Mouse (Mus musculus): ENCODE data around the gene Pon3. TPM values are rescaled to one million over a fixed set of nuclear protein-coding genes. Genes with fewer than 3 reads are reported as not detected.

The Pon3 gene
- 43.3 and 44.4 TPM in 2 replicates for polyA plus RNA-seq (2015; fragmentation: Nextera tagmentation; extraction: Ambion mirVana)

GRCm38 (mm10) chr6:5255722-5256451 lies at the start of gene Pon3:
Gene Pon3 (minus strand): TSS chr6:5256286.
- Histone ChIP-seq H3K36me3 (replicated peaks; ENCODE audit: insufficient read depth, low read length) (no peaks in the 10 kb centered on the region), H3K4me3 (ENCODE audit: low read depth, low read length) (peak within 1 kb of the TSS; percentile 67), H3K27me3 (ENCODE audit: insufficient read depth, low read length) (no peaks in the 10 kb centered on the region), H3K9me3 (ENCODE audit: low read length) (no peaks in the 10 kb centered on the region), H3K4me2 (ENCODE audit: low read depth, low read length) (peak within 1 kb of the TSS; percentile 87), H3K4me1 (ENCODE audit: insufficient read depth) (peaks cover 11% of the 10 kb centered on the region), H3K9ac (replicated peaks) (peak within 1 kb of the TSS; percentile 75), H3K27ac (ENCODE audit: low read depth) (peak within 1 kb of the TSS; percentile 67)
- peak; percentile 26; the same call in 1 of the 2 replicates for TF ChIP-seq CTCF (IDR thresholded peaks at IDR 0.05; ENCODE audit: low read depth)
- no peak for TF ChIP-seq EP300 (IDR thresholded peaks at IDR 0.05; ENCODE audit: low read depth)
- WGBS (ENCODE audit: insufficient replicate concordance), result 2% methylated on average over 16 of the region's 16 CpGs
- DNase-seq (peak; percentile 72), ATAC-seq (peak; percentile 96)

GRCm38 (mm10) chr6:5304956-5305355 lies 48.9 kb upstream of the Pon3 start:
- H3K9ac ChIP-seq (replicated peaks), result no peak overlapping the region
- WGBS (ENCODE audit: insufficient replicate concordance), result 77% methylated on average over 8 of the region's 8 CpGs
- H3K27me3 ChIP-seq (ENCODE audit: insufficient read depth, low read length), result no peaks in the 10 kb centered on the region
- no peaks in the 10 kb centered on the region for H3K9me3 ChIP-seq (ENCODE audit: low read length)
- no peak overlapping the region for H3K4me2 ChIP-seq (ENCODE audit: low read depth, low read length)
- DNase-seq (no peak), ATAC-seq (no peak)
- TF ChIP-seq EP300 (IDR thresholded peaks at IDR 0.05; ENCODE audit: low read depth) (no peak), CTCF (IDR thresholded peaks at IDR 0.05; ENCODE audit: low read depth) (no peak)
- no peak overlapping the region for H3K4me3 ChIP-seq (ENCODE audit: low read depth, low read length)
- no peak overlapping the region for H3K27ac ChIP-seq (ENCODE audit: low read depth)
- H3K36me3 ChIP-seq (replicated peaks; ENCODE audit: insufficient read depth, low read length), result no peaks in the 10 kb centered on the region
- no peaks in the 10 kb centered on the region for H3K4me1 ChIP-seq (ENCODE audit: insufficient read depth)

- Histone ChIP-seq H3K27me3 (ENCODE audit: insufficient read depth, low read length) (no peaks in the 10 kb centered on the region), H3K27ac (ENCODE audit: low read depth) (no peak overlapping the region), H3K4me3 (ENCODE audit: low read depth, low read length) (no peak overlapping the region), H3K9me3 (ENCODE audit: low read length) (no peaks in the 10 kb centered on the region), H3K4me2 (ENCODE audit: low read depth, low read length) (no peak overlapping the region), H3K36me3 (replicated peaks; ENCODE audit: insufficient read depth, low read length) (0 out of 2 replicates have a peak, but pooled peaks cover 2% of the 10 kb centered on the region), H3K4me1 (ENCODE audit: insufficient read depth) (peaks cover 7% of the 10 kb centered on the region; the same call in 1 of the 2 replicates), H3K9ac (replicated peaks) (no peak overlapping the region)
- DNase-seq, result no peak
- WGBS (ENCODE audit: insufficient replicate concordance), result 86% methylated on average over 8 of the region's 8 CpGs
- no peak for TF ChIP-seq CTCF (IDR thresholded peaks at IDR 0.05; ENCODE audit: low read depth)
- TF ChIP-seq EP300 (IDR thresholded peaks at IDR 0.05; ENCODE audit: low read depth), result no peak
- no peak for ATAC-seq
Measured at GRCm38 (mm10) chr6:5300629-5301028, 44.5 kb upstream of the Pon3 start.

GRCm38 (mm10) chr6:5299561-5299960 lies 43.5 kb upstream of the Pon3 start:
- TF ChIP-seq CTCF (IDR thresholded peaks at IDR 0.05; ENCODE audit: low read depth) (no peak), EP300 (IDR thresholded peaks at IDR 0.05; ENCODE audit: low read depth) (no peak)
- 77% methylated on average over 5 of the region's 5 CpGs for WGBS (ENCODE audit: insufficient replicate concordance)
- Histone ChIP-seq H3K27me3 (ENCODE audit: insufficient read depth, low read length) (no peaks in the 10 kb centered on the region), H3K4me1 (ENCODE audit: insufficient read depth) (peaks cover 14% of the 10 kb centered on the region; the same call in 1 of the 2 replicates), H3K4me3 (ENCODE audit: low read depth, low read length) (no peak overlapping the region), H3K4me2 (ENCODE audit: low read depth, low read length) (no peak overlapping the region), H3K27ac (ENCODE audit: low read depth) (no peak overlapping the region), H3K9ac (replicated peaks) (no peak overlapping the region), H3K36me3 (replicated peaks; ENCODE audit: insufficient read depth, low read length) (peaks cover 4% of the 10 kb centered on the region), H3K9me3 (ENCODE audit: low read length) (no peaks in the 10 kb centered on the region)
- DNase-seq (no peak), ATAC-seq (no peak)

GRCm38 (mm10) chr6:5298092-5298554 lies 42.0 kb upstream of the Pon3 start, which contains the start of gene Pon2:
Gene Pon2 (minus strand): TSS chr6:5298455.
- peak within 1 kb of the TSS; percentile 92 for H3K9ac ChIP-seq (replicated peaks)
- H3K27me3 ChIP-seq (ENCODE audit: insufficient read depth, low read length), result no peaks in the 10 kb centered on the region
- DNase-seq (peak; percentile 92), ATAC-seq (peak; percentile 94)
- TF ChIP-seq CTCF (IDR thresholded peaks at IDR 0.05; ENCODE audit: low read depth), result no peak
- TF ChIP-seq EP300 (IDR thresholded peaks at IDR 0.05; ENCODE audit: low read depth), result no peak
- peak within 1 kb of the TSS; percentile 71 for H3K4me2 ChIP-seq (ENCODE audit: low read depth, low read length)
- peak within 1 kb of the TSS; percentile 80 for H3K4me3 ChIP-seq (ENCODE audit: low read depth, low read length)
- under 1% methylated on average over 44 of the region's 47 CpGs for WGBS (ENCODE audit: insufficient replicate concordance)
- H3K36me3 ChIP-seq (replicated peaks; ENCODE audit: insufficient read depth, low read length), result peaks cover 18% of the 10 kb centered on the region
- peaks cover 16% of the 10 kb centered on the region for H3K4me1 ChIP-seq (ENCODE audit: insufficient read depth)
- no peaks in the 10 kb centered on the region for H3K9me3 ChIP-seq (ENCODE audit: low read length)
- peak within 1 kb of the TSS; percentile 96 for H3K27ac ChIP-seq (ENCODE audit: low read depth)

GRCm38 (mm10) chr6:5297321-5298091 lies 41.4 kb upstream of the Pon3 start:
- TF ChIP-seq CTCF (IDR thresholded peaks at IDR 0.05; ENCODE audit: low read depth) (no peak), EP300 (IDR thresholded peaks at IDR 0.05; ENCODE audit: low read depth) (peak; percentile 42)
- peaks cover 22% of the 10 kb centered on the region for H3K4me1 ChIP-seq (ENCODE audit: insufficient read depth)
- H3K4me3 ChIP-seq (ENCODE audit: low read depth, low read length), result peak overlapping the region; percentile 80
- no peaks in the 10 kb centered on the region for H3K27me3 ChIP-seq (ENCODE audit: insufficient read depth, low read length)
- ATAC-seq (peak; percentile 83), DNase-seq (peak; percentile 76)
- peak overlapping the region; percentile 96 for H3K27ac ChIP-seq (ENCODE audit: low read depth)
- peak overlapping the region; percentile 71 for H3K4me2 ChIP-seq (ENCODE audit: low read depth, low read length)
- peaks cover 21% of the 10 kb centered on the region for H3K36me3 ChIP-seq (replicated peaks; ENCODE audit: insufficient read depth, low read length)
- 3% methylated on average over 23 of the region's 25 CpGs for WGBS (ENCODE audit: insufficient replicate concordance)
- H3K9me3 ChIP-seq (ENCODE audit: low read length), result no peaks in the 10 kb centered on the region
- peak overlapping the region; percentile 92 for H3K9ac ChIP-seq (replicated peaks)
